Mouse (Mus musculus): ENCODE results near the gene Cfap73. TPM values are rescaled to one million over a fixed set of nuclear protein-coding genes. Genes with fewer than 3 reads are reported as not detected.

The Cfap73 gene
- polyA plus RNA-seq, 1 experiment from 2014 or later = not detected

- Histone ChIP-seq H3K9me3 (ENCODE audit: low read depth, low read length) (no peaks in the 10 kb centered on the region), H3K4me2 (no peak overlapping the region), H3K36me3 (ENCODE audit: insufficient read depth) (no peaks in the 10 kb centered on the region), H3K4me1 (ENCODE audit: insufficient read depth) (no peaks in the 10 kb centered on the region), H3K9ac (no peak overlapping the region), H3K27ac (ENCODE audit: low read depth) (no peak overlapping the region), H3K4me3 (ENCODE audit: low read depth, low read length) (no peak overlapping the region), H3K27me3 (ENCODE audit: insufficient read depth, low read length) (no peaks in the 10 kb centered on the region)
- WGBS = 82% methylated on average over 6 of the region's 6 CpGs
- no peak for ATAC-seq (ENCODE audit: insufficient read depth)
- TF ChIP-seq CTCF (IDR thresholded peaks at IDR 0.05; ENCODE audit: low read depth) = no peak
- DNase-seq = no peak
Measured at GRCm38 (mm10) chr5:120594485-120594884, 39.5 kb downstream of the Cfap73 start.

GRCm38 (mm10) chr5:120592141-120592540, 41.9 kb downstream of the Cfap73 start:
- H3K27me3 ChIP-seq (ENCODE audit: insufficient read depth, low read length) = no peaks in the 10 kb centered on the region
- no peak overlapping the region for H3K9ac ChIP-seq
- no peak overlapping the region for H3K4me3 ChIP-seq (ENCODE audit: low read depth, low read length)
- no peaks in the 10 kb centered on the region for H3K9me3 ChIP-seq (ENCODE audit: low read depth, low read length)
- H3K4me1 ChIP-seq (ENCODE audit: insufficient read depth) = peaks cover 8% of the 10 kb centered on the region; the same call in 1 of the 2 replicates
- H3K4me2 ChIP-seq = no peak overlapping the region
- ATAC-seq (ENCODE audit: insufficient read depth) = no peak
- peak; percentile 57 for TF ChIP-seq CTCF (IDR thresholded peaks at IDR 0.05; ENCODE audit: low read depth)
- H3K27ac ChIP-seq (ENCODE audit: low read depth) = no peak overlapping the region
- no peaks in the 10 kb centered on the region for H3K36me3 ChIP-seq (ENCODE audit: insufficient read depth)
- peak; percentile 40 for DNase-seq
- WGBS = 60% methylated on average over 7 of the region's 7 CpGs

GRCm38 (mm10) chr5:120590356-120591010, 43.6 kb downstream of the Cfap73 start:
- no peaks in the 10 kb centered on the region for H3K9me3 ChIP-seq (ENCODE audit: low read depth, low read length)
- 69% methylated on average over 16 of the region's 16 CpGs for WGBS
- peaks cover 12% of the 10 kb centered on the region for H3K4me1 ChIP-seq (ENCODE audit: insufficient read depth)
- no peak overlapping the region for H3K9ac ChIP-seq
- ATAC-seq (ENCODE audit: insufficient read depth) (no peak), DNase-seq (peak; percentile 61)
- H3K36me3 ChIP-seq (ENCODE audit: insufficient read depth) = no peaks in the 10 kb centered on the region
- no peaks in the 10 kb centered on the region for H3K27me3 ChIP-seq (ENCODE audit: insufficient read depth, low read length)
- no peak overlapping the region for H3K27ac ChIP-seq (ENCODE audit: low read depth)
- no peak overlapping the region for H3K4me2 ChIP-seq
- TF ChIP-seq CTCF (IDR thresholded peaks at IDR 0.05; ENCODE audit: low read depth) = peak; percentile 65
- H3K4me3 ChIP-seq (ENCODE audit: low read depth, low read length) = no peak overlapping the region

GRCm38 (mm10) chr5:120588569-120589094, 45.4 kb downstream of the Cfap73 start, which contains the start of the genes Tpcn1 and Iqcd:
Gene Tpcn1 (minus strand): TSS chr5:120588673.
Gene Iqcd (plus strand): TSS chr5:120589016.
- ATAC-seq (ENCODE audit: insufficient read depth) = peak; percentile 98
- Histone ChIP-seq H3K9ac (peak within 1 kb of the TSS; percentile 78), H3K4me1 (ENCODE audit: insufficient read depth) (peaks cover 12% of the 10 kb centered on the region), H3K4me2 (peak within 1 kb of the TSS; percentile 97), H3K4me3 (ENCODE audit: low read depth, low read length) (peak within 1 kb of the TSS; percentile 89), H3K9me3 (ENCODE audit: low read depth, low read length) (no peaks in the 10 kb centered on the region), H3K36me3 (ENCODE audit: insufficient read depth) (peaks cover 14% of the 10 kb centered on the region), H3K27me3 (ENCODE audit: insufficient read depth, low read length) (no peaks in the 10 kb centered on the region), H3K27ac (ENCODE audit: low read depth) (peak within 1 kb of the TSS; percentile 66)
- peak; percentile 100 for DNase-seq
- under 1% methylated on average over 35 of the region's 35 CpGs for WGBS
- TF ChIP-seq CTCF (IDR thresholded peaks at IDR 0.05; ENCODE audit: low read depth) = peak; percentile 36; the same call in 1 of the 2 replicates

GRCm38 (mm10) chr5:120587940-120588568, 46.0 kb downstream of the Cfap73 start:
- WGBS = under 1% methylated on average over 29 of the region's 29 CpGs
- peaks cover 12% of the 10 kb centered on the region for H3K4me1 ChIP-seq (ENCODE audit: insufficient read depth)

GRCm38 (mm10) chr5:120587616-120587926, 46.5 kb downstream of the Cfap73 start:
- 20% methylated on average over 9 of the region's 9 CpGs for WGBS
- no peak for ATAC-seq (ENCODE audit: insufficient read depth)
- Histone ChIP-seq H3K27me3 (ENCODE audit: insufficient read depth, low read length) (no peaks in the 10 kb centered on the region), H3K4me1 (ENCODE audit: insufficient read depth) (peaks cover 12% of the 10 kb centered on the region), H3K36me3 (ENCODE audit: insufficient read depth) (peaks cover 21% of the 10 kb centered on the region), H3K9ac (peak overlapping the region; percentile 78), H3K4me3 (ENCODE audit: low read depth, low read length) (peak overlapping the region; percentile 89), H3K9me3 (ENCODE audit: low read depth, low read length) (no peaks in the 10 kb centered on the region), H3K27ac (ENCODE audit: low read depth) (peak overlapping the region; percentile 66), H3K4me2 (peak overlapping the region; percentile 97)
- peak; percentile 69 for DNase-seq
- TF ChIP-seq CTCF (IDR thresholded peaks at IDR 0.05; ENCODE audit: low read depth) = no peak

More at GRCm38 (mm10) chr5:120587940-120588568, 46.0 kb downstream of the Cfap73 start:
- Histone ChIP-seq H3K4me2 (peak overlapping the region; percentile 97), H3K27ac (ENCODE audit: low read depth) (peak overlapping the region; percentile 61), H3K9ac (peak overlapping the region; percentile 78), H3K9me3 (ENCODE audit: low read depth, low read length) (no peaks in the 10 kb centered on the region), H3K36me3 (ENCODE audit: insufficient read depth) (peaks cover 19% of the 10 kb centered on the region), H3K4me3 (ENCODE audit: low read depth, low read length) (peak overlapping the region; percentile 89), H3K27me3 (ENCODE audit: insufficient read depth, low read length) (no peaks in the 10 kb centered on the region)
- TF ChIP-seq CTCF (IDR thresholded peaks at IDR 0.05; ENCODE audit: low read depth) = no peak
- DNase-seq (no peak), ATAC-seq (ENCODE audit: insufficient read depth) (no peak)
